Mouse (Mus musculus) lung, postnatal 14 days (tissue): Measurements from ENCODE around the gene Cadm3.
A peak's percentile ranks its signal among the peaks of the same experiment; 100 is the strongest.

ENCODE experiments used
- DNase-seq: peaks from one replicate; pipeline ENCODE4 v3.0.0; 2021

Gene Cadm3

DNA sequence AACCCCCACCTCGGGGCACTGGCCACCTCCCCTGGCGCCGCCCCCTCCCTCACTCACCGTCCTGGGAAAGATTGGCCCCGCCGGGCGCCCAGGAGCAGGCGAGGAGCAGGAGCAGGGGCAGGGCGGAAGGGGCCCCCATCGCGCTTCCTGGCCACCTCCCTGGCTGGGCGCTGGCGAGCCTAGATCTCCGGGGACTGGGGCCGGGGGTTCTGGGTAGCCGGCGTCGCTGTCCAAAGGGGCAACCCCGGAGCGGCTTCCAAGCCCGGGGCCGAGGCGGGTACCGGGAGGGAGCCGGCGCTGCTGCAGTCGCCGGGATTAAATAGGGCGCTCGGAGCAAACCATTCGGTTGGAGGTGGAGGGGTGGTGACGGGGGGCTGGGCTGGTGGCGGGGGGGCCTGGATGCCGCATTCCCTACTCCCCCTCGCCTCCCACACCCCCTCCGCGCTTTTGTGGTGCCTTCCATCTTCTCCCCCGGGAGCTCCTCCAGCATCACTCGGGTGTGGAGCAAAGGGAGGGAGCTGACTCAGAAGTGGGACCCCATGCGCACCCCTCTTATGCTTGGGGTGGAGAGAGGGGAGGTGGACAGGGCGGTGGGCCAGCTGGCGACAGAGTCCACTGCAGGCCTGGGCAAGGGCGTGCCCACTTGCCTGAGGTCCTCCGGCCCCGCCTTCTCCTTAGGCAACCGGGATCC is at the start of gene Cadm3:
Gene Cadm3, minus strand, starts transcription at position 340 of the 691 bp plus-strand sequence.
- no peak for DNase-seq

DNA sequence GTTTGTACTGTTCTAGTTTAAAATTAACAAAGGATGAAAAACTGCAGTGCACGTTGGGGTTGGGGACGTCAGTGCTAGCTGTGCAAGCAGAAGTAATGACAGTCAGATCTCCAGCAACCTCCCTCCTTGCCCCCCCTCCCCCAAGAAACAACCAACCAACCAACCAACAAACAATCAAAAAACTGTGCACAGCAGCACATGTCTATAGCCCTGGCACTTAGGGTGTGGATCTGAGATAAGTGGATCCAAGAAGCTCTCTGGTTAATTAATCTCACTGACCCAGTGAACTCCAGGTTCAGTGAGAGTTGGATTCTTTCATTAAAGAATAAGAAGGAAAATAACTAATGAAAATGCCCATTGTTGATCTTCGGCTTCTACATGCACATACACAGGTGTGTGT is 47.1 kb upstream of the Cadm3 start:
- DNase-seq: no peak

DNA sequence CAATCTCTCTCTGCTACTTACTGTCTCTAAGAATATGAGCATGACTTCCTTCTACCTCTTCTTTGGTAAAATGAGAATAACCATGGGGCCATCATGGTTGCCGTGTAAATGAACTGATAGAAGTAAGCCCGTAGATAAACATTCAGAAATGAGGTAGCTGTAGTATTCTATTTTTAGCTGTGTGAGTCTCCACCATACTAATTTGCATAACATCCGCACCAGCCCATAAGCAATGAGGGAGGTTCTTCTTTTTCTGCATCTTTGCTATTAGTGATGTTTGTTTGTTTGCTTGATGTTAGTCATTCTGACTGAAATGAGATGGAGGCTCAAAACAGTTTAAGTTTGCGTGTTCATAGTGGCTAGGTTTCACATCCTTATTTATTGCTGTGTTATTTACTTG is 44.4 kb upstream of the Cadm3 start:
- no peak for DNase-seq

DNA sequence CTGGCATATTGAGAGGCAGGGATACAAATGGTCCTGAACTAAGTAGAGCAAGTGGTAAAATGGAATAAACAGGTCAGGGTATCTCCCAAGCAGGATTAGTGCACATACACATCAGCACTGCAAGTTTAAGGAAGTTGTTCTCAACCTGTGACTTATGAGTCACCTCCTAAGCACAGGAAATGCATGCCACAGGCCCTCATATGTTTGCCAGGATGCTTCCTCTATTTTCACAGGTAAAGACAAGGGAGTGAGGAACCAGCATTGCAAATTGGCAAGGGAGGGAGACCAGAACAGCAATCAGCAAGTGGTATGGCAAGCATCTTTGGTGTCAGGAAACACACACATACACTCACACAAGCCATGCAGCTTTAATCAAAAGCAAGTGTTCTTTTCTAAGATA is 41.6 kb upstream of the Cadm3 start:
- DNase-seq: no peak

DNA sequence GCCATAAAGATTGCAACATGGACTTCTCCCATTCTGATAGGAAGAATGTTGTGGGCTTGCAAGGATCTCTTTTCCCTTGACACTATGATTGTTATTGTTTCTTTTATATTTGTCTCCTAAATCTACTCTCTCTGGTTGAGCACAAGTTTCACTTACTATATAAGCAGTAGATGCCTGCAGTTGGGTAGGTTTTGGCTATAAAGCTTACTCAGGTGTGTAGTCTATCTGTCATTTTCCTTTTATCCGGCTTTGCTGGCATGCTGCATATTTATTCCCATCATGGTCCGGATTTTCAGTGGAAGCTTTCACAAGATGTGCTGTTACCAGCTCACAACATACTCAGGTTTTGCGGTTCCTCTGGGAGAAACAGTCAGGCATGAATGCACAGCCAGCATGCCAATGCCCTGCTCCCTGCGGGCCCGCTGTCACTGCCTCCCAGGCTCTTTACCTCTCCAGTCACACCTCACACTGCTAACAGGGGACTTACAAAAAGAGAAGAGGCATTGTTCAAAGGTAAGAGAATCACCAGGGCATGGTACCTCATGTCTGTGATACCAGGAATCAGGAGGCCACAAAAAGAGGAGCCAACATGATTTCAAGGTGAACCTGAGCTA is 37.3 kb upstream of the Cadm3 start:
- DNase-seq: no peak

DNA sequence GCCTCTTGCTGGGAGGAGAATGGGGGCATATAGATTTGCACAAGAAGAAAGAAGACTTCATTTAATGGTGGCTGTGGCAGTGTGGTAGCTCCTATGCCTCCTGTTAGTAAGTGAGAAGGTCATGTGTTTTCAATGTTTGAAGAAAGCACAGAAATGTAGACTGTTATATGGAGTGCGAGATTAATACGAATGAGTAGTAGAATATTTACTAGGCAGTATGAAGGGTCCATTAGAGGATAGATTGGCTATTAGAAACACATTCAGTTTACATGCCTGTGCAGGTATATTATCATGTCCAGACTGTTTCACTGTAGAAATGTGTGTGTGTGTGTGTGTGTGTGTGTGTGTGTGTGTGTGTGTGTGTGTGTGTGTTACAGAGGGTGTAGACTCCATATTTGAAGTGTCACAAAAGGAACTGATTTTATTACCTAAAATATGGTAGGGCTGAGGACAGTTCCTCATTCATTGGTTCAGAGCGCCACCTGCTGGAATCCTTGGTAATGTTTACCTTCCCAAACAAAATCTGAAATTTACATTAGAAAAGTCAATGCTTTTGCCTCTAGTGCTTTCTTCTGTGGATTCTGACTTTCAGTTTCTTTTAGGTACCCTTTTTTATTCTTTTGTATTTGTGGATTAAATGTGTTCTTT is 31.0 kb upstream of the Cadm3 start:
- peak; percentile 78 for DNase-seq

DNA sequence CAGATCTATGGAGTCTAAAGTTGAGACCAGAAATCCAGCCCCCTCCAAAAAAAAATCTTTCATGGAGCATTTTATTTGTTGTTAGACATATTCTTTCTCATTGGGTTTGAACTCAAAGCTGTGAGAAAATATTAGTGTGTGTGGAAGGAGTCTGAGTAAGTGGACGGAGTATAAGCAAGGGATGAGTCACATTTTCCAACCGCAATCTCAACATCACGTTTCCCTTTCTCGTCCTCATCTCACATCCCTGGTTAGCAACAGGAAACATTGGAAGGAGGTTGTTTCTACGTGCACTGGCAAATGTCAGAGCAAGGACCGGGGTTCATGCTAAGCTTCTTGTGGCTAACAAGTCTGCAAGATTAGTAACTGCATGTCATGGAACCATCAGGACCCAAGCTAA is 24.3 kb upstream of the Cadm3 start:
- no peak for DNase-seq

DNA sequence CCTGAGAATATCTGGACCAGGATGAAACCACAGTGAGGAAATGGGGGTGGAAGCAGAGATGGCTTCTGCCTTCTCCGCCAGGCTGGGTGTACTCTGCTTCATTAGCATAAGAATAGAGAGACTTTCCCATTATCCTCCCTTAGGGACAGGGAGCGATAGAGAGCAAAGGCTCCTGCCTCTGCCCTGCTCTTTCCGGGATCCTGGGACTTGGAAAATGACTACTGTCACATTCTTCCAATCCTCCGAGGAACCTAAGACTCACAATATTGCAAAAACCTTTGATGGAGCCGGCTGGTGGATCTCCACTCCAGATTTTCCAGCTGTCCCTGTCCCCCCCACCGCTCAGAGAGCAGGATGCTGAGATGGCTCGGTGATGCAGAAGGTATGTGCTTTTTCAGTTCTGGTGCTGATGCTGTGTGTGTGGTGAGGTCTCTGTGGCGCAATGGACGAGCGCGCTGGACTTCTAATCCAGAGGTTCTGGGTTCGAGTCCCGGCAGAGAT is 22.5 kb upstream of the Cadm3 start:
- no peak for DNase-seq

DNA sequence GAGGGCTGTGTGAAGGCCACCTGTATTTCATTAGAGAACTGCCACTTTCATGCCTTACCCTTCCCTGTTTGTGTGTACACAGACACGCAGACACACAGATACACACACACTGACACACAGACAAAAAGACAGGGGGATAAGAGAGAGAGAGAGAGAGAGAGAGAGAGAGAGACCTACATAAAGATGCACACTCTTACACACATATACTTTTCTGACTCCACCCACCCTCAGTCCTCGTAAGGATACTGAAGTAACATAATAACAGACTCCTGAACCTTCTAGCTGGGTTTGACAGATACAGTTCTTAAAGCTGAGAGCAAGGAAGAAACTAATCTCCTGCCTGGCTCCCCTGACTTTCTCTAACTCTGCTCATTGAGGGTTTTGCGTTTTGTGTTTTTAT is 21.9 kb upstream of the Cadm3 start:
- no peak for DNase-seq

DNA sequence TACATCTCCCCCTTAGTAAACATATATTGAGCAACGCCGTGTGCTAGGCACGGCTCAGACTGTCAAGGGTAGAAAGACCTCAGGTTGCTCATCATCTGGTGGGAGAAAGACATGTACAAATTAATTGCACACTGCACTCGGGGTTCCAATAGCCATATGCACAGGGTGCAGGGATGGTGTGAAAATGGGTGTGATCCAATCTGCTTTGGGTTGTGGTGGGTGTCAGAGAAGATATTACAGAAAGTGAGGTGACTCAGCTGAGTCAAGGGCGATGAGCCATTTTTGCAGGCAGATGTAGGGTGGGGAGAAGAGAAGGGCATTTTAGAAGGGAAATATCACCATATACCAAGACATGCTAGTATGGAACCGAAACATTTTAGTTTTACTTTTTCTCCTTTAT is 13.9 kb upstream of the Cadm3 start:
- DNase-seq: no peak

DNA sequence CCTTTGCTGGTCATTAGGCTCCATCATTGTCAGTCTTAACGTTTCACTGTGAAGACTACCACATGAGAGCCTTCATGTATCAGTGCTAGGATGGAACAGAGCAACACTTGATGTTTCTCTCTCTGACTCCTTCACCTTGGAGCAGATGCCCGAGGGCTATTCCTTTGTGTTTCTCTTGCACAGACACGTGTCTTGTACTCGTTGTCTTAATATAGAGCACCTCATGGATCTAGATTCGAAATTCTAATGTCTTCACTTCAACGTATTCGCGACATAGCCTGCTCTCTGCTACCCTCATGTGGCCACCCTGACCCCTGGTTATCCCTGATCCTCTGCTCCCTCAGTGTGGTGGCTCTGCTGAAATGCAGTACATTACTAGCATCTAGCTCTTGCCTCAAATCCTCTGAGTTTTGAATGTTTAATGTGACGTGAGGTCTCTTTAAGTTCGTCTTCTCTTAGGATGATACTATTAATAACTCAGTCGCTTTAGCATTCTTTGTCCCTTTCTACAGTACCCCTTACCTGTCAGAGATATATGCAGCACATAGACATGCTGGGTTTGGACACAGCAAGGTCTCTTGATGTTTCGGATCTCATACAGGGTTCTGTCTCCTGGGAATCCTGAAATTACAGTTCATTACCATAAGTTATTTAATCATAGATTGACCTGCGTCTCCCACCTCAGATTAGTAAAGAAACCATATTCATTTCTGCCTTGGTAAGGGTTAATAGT is 10.1 kb upstream of the Cadm3 start:
- DNase-seq: peak; percentile 31

DNA sequence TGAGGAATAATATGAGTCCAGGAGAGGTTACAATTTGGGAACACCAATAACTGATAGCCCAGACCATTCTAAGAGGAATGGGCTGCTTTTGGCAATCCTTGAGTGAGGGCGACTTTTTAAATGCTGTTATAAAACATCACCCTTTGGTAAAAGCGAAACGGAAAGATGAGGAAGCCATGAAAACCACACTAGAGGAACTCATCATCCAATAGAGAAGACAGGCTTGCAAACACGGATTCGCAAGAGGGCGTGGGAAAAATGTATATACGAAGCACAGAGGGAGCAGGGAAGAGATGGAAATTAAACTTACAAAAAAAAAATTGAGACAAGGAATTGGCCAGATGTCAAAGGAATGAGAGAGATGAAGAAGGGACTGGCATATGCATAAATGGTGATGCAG is 6.5 kb upstream of the Cadm3 start:
- DNase-seq: no peak

DNA sequence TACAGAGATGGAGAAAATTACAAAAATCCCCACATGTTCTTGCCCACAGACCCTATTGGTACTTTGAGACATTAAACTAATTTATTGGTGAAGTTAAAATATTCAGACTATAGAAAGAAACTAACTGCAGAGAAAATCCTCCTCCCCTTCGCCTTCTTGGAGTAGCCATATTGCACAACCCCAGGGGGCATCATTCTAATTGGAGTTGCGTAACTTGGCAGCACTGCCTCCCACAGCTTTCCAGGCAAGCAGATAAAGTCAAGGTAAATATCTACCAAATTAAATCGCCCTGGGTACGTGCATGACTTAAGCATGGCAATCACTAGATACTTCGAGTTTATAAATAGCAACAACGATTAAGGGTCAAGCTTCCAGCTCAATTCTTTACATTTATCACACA is 4.1 kb upstream of the Cadm3 start:
- DNase-seq: no peak

DNA sequence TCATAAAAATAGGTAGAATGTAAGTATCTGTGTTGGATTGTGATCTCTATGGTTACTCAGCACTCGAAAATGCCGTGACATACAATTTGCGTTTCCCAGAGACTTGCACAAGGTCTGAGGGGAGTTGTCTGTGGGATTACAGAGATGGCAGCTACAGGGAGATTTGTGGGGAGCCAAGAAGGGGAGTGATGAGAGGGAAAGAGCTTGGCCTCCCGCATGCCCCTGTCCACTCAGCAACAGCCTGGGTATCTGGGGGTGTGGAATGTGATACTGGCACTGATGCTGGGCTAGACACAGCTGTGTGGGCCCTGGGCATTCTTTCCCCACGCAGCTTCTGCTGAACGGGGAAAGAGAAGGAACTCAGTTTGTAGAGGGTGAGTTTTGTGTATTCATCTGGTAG is 3.0 kb upstream of the Cadm3 start:
- no peak for DNase-seq

DNA sequence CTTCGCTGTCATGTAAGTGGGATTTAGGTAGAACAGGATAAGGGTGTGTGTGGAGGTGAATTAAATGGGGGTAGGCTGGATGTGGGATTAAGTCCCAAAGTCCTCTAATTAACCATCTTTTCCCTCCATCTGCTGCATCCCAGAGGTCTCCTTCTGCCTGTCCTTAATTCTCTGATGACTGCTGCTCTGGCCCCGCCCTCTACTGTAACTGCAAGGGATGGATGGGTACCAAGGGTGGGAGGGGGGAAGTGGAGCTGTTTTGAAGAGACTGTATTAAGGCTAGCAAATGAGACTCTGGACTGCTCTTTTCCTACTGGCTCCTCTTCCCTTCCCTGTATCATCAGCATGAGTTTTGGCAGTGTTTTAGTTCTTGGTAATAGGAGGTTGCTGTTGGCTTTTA is 2.1 kb upstream of the Cadm3 start:
- no peak for DNase-seq

DNA sequence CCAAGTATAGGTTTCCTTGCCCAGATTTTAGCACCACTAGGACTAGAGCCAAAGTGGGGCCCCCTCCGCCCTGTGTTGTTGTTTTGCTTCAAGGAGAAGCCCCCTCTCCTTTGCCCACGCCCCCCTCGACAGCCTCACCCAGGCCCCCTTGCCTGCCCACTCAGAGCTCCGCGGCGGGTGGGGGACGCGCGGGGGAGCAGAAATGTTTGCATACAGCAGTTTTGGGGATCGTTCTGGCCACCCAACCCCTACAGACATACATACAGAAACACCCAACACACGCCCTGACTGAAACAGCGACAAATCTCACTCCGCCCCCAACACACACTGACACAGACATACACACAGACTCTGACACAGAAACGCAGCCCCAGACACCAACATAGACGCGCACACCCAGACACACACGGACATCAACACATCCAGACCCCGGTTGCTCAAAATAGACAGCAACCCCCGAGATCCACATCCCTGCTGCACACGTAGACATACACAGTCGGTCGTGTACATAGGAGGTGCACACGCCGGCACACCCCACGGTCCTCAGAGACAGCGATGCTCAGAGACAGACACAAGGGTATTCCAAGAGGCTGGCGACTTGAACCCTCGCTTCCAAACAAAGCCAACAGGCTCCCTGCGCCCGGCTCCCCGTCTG is 667 bp downstream of the Cadm3 start:
- no peak for DNase-seq

DNA sequence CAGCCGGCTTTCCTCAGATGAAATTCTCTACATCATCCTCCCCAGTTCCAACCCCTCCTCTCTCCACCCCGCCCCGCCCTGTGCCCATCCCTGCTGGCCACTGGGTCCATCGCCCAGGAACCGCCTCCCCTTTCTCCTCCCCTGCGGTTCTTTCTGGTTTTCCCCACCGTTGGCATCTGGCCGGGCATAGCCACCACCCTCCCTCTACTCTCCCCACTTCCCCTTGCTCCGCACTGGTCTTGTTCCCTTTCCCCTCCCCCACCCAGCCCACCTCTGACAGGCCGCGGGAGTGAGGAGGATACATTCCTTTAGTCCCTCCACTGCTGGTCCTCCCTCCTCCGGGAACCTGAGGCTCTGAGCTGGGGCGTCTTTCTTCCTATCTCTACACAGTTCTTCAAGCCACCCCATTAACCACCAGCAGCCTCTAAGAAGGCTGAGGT is 1.5 kb downstream of the Cadm3 start:
- no peak for DNase-seq

DNA sequence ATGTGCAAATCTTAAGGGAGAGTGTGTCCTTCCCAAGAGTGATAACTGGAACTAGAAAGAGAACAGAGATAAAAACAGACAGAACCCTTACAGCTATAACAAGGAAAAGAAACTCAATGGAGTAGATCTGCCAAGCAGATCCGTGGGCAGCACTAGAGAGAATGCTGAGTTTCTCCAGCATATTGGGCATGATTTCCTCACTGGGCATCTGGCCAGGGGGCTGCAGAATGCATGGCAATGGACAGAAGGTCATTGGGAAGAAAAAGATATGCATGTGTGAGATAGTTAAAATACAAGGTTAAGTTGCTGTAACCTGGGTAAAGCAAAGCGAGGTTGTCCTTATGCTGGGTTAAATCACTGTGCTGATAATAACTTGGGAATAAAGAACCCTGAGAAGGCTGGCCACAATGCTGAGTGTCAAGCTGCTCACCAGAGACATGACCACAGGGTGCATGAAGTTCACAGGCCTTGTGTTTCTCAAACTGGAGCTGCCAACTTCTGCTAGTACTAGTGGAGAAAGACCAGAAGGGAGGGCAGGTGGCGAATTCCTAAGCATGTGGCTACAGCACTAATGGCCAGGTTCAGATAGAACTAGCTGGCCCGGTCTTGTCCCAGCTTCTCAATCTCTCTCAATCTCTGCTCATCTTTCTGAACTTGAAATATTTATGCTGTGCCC is 3.2 kb downstream of the Cadm3 start:
- DNase-seq: no peak

DNA sequence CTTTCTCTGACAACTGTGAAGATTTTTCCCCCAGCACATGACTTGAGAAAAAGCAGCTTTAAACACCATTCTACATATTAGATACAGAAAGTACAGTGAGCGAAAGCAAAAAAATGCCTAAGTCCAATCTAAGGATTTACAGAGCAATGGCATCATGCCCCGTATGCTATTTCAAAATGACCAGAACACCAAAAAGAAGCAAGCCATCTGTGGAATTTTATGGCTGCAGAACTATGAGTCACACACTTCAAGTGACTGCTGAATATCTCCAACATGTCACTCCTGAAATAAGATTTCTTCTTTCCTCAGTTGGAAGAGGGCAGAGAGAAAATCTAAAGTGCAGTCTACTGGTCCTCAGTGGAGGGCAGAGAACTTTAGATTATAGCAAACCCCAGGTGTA is 4.1 kb downstream of the Cadm3 start:
- no peak for DNase-seq

DNA sequence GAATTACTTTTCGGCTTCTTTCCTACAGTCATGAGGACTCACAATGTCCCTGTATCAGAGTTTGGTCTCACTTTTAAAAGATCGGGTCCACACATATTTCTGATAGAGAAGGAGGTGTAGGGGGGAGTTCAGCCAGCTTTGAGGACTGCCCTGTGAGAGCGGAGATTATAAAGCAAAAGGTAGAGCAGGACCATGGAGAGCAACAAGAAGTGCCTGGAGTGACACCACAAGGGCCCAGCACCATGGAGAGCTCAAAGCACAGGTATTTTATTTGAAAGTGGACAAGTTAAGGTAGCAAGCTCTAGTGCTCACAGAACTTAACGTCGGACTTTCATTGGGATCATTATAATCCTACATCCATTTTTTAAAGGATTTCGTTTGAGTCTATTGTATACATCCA is 5.8 kb downstream of the Cadm3 start:
- peak; percentile 55 for DNase-seq

DNA sequence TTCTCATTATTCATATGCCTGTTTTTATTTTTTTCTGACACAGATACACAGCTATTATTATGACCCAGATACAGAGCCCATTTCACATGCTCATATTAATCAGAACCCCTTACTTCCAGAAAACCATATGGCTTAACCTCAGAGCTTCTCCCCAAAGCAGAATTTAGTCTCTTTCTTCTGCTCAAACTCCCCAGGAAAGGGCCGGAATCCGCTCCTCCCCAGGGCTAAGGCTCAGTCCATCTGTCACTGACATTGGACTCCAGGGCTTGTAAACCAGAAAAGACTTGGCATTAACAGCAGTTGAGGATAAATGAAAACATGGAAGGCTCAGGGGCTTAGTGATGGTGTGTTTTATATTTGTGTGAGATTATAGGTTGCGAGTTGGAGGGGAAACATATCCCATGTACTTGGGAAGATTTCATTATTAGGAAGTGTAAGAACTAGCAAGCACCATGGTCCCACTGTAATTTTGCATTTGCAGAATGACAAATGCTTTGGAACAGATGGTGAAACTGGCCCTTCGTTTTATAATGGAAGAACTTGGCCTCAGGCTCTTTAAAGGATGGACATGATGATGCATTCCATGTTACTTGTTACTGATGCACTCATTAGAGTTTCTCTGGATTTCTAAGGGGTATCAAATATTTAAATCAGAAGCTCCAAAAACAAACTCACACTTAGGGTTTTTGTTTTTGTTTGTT is 7.8 kb downstream of the Cadm3 start:
- DNase-seq: no peak

DNA sequence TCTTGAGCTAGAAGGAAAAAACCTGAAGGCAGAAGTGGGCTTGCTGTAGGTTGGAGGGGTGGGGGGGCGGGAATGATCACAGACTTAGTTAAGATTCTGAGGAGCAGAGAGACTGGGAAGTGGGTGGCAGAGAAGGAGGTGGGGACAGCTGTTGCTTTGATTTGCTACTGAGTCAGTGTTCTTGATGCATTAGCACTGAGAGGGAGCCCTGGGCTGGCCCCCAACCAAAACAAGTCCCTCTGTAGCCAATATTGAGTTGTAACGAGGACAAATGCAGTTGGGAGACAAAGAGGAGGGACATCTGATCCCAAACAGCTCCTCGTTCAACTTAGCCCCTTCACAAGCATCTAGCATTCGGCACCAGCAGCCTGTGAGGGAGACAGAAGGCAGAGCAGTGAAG is 9.7 kb downstream of the Cadm3 start:
- no peak for DNase-seq
